Mouse (Mus musculus) inflammation-experienced regulatory T-cells, adult 6 months (primary cell): ENCODE results near the gene Mpzl2. TPM values are rescaled to one million over a fixed set of nuclear protein-coding genes. Genes with fewer than 3 reads are reported as not detected.

Source experiments
- ATAC-seq: one replicate; pipeline ENCODE4 v1.8.0; 2017
- polyA plus RNA-seq, 3 experiments: library from polyadenylated mRNA; unstranded; fragments of 100-300 nt; shearing (Covaris generic); gene quantifications; one replicate each; pipeline ENCODE4 v1.2.1; 2017

The Mpzl2 gene
- not detected for polyA plus RNA-seq

GRCm38 (mm10) chr9:45039499-45039898 lies at the start of gene Mpzl2:
Gene Mpzl2, plus strand, starts transcription at chr9:45039799.
- no peak for ATAC-seq

GRCm38 (mm10) chr9:44991821-44992220 lies 47.8 kb upstream of the Mpzl2 start:
- no peak for ATAC-seq

GRCm38 (mm10) chr9:44992271-44992670 lies 47.3 kb upstream of the Mpzl2 start:
- ATAC-seq = no peak

DNA sequence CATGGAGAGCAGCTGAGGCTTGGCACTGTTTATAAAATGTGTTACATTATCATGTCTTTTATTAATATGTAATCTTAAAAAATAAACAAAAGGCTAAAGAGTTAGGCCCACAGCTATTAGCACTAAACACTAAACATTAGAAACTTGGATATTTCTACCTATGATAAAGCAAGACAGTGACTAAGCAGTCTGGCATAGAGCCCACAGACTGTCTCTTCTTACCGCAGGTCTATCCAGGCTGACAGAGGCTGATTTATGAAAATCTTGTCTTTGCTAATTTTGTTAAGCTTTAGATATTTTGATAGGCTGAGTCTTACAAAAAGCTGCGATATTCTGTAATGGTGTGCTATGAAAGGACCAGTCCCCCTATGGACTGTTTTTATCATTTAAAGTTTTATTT lies 46.3 kb upstream of the Mpzl2 start:
- no peak for ATAC-seq

DNA sequence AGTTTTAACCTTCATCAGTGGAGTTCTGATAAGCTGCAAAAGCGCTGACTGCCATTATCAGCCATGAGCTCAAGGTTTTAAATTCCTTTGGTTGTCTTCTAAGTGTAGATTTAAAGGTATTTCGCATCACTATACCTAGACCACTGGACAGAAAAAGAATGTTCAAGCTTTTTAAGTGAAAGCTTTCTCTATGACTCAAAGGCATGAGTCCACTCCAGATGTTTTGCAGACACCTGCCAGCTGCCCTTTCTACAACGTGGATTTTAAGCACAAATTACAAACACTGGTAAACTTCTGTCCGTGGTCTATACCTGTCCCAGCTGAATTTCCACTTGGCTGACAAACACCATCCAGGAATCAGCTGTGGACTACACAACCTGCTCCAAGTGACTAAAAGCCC lies 44.6 kb upstream of the Mpzl2 start:
- ATAC-seq = no peak

GRCm38 (mm10) chr9:44996590-44996989 lies 43.0 kb upstream of the Mpzl2 start:
- no peak for ATAC-seq

DNA sequence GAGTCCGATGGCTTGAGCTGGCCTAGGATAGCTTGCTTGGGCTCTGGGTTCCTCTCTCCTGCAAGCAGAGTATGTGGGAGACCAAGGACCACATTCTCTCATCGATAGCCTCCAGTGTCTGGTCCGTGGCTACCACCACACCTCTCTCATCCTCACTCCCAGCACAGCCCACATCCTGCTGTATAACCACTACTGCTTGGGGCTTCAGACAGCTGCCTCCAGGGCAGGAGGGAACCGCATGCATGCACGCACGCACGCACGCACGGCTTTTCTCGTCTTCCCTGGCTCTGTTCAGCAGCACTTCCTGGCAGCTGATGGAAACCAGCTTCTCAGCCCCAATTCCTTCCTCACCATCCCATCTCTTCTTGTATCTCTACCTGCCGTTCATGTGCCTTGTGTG lies 41.5 kb upstream of the Mpzl2 start:
- ATAC-seq = peak; percentile 78

GRCm38 (mm10) chr9:44999171-44999570 lies 40.4 kb upstream of the Mpzl2 start:
- ATAC-seq = no peak

DNA sequence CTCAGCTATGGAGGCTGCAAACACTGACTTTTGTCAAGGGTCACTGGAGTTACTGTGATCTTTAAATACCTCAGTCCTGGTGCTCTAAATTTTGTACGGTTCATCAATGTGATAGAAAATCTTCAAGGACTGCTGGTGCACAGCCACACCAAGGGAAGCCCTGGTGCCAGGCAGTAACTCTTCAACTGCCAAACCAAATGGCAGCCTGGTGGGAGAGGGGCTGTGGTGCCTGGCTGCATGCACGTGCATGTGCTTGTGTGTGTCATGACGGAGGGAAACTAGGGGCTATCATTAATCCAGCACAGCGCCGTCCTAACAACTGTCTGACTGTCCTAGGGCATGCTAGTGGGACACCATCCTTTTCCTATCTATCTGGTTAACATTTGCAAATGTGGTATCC lies 39.8 kb upstream of the Mpzl2 start:
- no peak for ATAC-seq

- no peak for ATAC-seq
Observed at GRCm38 (mm10) chr9:45000249-45000648, 39.4 kb upstream of the Mpzl2 start.

GRCm38 (mm10) chr9:45007404-45007803 lies 32.2 kb upstream of the Mpzl2 start:
- no peak for ATAC-seq

DNA sequence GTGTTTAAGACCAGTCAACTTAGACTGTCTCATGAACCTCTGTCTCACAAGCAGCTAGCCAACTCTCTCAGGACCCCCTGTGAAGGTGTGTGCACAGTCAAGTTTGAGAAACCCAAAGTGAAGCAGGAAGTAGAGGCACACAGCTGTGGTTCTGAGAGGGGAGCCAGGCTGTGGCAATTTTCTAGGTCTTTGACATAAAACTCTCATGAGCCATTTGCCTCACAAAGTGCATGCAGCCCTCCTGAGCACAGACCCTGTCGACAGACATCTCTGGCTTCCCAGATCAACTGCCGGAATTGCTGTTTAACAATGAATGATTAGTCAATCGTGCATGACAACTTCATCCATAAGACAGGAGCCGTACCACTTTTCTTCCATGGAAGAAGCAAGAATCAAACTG lies 31.3 kb upstream of the Mpzl2 start:
- no peak for ATAC-seq

- peak; percentile 85 for ATAC-seq
Observed at GRCm38 (mm10) chr9:45009180-45010078, 30.2 kb upstream of the Mpzl2 start, which contains the start of gene Cd3e. Gene Cd3e, minus strand, starts transcription at chr9:45009627.

- ATAC-seq = peak; percentile 48
Observed at GRCm38 (mm10) chr9:45010461-45010860, 29.1 kb upstream of the Mpzl2 start.

DNA sequence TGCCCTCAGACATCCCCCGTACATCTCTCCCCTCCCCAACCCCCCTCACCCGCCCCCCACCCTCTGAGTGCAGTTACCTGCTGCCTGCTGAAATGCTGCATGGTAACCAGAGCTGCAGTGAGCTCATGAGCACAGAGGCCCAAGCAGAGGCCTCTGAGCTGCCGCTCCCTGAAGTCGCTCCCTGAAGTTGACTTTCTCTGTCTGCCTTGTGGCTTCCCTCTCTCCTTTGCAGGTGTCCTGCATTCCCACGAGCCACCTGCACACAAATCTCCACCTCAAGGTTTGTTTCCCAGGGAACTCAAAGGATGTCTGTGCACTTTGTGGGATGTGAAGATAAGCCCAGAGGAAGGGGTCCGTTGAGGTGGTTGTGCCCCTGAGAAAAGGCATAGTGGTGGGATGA lies 28.3 kb upstream of the Mpzl2 start:
- ATAC-seq = no peak

DNA sequence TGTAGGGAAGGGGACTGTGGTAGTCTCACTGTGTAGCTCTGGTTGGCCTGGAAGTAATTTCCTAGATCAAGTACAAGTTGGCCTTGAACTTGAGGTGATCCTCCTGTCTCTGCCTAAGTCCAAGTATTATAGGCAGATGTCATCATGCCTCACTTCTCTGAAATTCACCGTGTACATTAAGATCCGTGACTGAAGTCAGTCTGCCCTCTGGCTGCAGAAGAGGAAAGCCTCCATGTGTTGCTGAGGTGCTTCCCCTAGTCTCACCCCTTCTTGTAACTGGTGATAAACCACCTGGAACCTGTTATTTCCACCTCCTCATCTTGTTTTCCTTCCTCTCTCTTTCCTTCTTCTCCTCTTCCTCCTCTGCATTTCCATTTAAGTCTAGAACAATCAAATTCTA lies 24.7 kb upstream of the Mpzl2 start:
- ATAC-seq = peak; percentile 47

GRCm38 (mm10) chr9:45015841-45016240 lies 23.8 kb upstream of the Mpzl2 start:
- no peak for ATAC-seq

GRCm38 (mm10) chr9:45018031-45018430 lies 21.6 kb upstream of the Mpzl2 start:
- ATAC-seq = no peak

DNA sequence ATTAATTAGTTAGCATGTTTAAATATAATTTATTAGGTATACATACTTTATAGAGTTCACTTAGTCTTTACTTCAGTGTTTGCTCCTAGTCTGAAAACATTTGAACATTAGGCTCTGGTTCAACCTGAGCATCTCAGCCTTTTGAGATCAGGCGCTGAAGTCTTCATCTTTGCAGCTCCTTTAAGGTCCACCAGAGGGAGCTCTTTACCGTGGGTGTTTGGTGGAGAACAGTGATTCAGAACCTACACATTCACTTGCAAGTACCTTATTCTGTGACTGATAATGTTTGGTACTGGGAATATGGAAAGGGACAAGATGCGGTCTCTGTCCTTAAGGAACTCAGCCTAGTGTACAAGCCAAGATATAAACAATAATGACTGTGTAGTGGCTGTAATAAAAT lies 16.8 kb upstream of the Mpzl2 start:
- ATAC-seq = peak; percentile 50

DNA sequence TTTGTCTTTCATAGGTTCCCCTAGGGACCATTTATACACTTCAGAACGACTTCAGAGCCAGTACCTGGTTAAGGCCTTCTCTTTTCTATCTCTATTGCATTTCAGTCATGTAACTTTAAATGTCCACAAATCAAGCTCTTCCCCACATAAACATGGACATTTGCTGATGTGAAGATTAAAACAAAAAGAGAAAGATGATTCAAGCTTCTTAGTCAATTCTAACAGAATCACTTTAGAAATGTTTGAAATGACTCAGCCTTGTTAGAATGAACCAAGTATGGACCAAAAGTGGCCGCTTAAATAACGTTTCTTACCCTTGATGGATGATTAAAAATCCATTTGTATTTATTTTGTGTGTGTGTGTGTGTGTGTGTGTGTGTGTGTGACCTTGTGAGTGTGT lies 16.0 kb upstream of the Mpzl2 start:
- ATAC-seq = no peak

- no peak for ATAC-seq
Observed at GRCm38 (mm10) chr9:45024187-45024586, 15.4 kb upstream of the Mpzl2 start.

GRCm38 (mm10) chr9:45027376-45027775 lies 12.2 kb upstream of the Mpzl2 start:
- no peak for ATAC-seq

GRCm38 (mm10) chr9:45030341-45030740 lies 9.3 kb upstream of the Mpzl2 start:
- no peak for ATAC-seq

- ATAC-seq = no peak
Observed at GRCm38 (mm10) chr9:45032261-45032660, 7.3 kb upstream of the Mpzl2 start.

GRCm38 (mm10) chr9:45034526-45034925 lies 5.1 kb upstream of the Mpzl2 start:
- no peak for ATAC-seq
